Mouse (Mus musculus) spleen, adult 18-20 months (tissue): ENCODE measurements around the gene 5330417H12Rik.

ENCODE experiments used
- DNase-seq, 2 experiments: peaks; one replicate each; pipeline ENCODE4 v3.0.0; 2022; ENCODE audit warnings: mixed read lengths in 2 of 2

5330417H12Rik gene

GRCm38 (mm10) chr7:107625061-107625460 is at the start of gene 5330417H12Rik:
TSS of gene 5330417H12Rik (minus strand) at chr7:107625161.
- no peak for DNase-seq

DNA sequence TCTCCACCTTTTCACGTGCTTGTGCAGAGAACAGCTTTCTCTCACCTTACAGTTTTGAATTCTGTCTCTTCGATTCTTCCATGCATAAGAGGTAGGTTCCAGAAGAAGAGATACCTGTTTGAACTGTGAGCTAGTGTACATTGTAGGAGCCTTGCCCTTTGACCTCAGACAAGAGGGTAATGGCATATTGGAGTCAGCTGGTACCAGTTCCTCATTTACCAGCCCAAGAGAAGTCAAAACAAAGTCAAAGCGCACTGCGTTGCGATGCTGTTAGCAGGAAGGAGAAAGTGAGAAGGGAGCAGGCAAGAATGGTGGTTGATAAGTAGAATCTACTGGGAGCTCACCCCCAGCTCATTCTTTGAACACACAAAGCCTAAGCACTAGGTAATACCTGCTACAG is 43.6 kb upstream of the 5330417H12Rik start:
- DNase-seq: no peak

- no peak for DNase-seq
Observed at GRCm38 (mm10) chr7:107666262-107666902, 41.4 kb upstream of the 5330417H12Rik start.

- no peak for DNase-seq
Observed at GRCm38 (mm10) chr7:107665586-107666261, 40.8 kb upstream of the 5330417H12Rik start.

DNA sequence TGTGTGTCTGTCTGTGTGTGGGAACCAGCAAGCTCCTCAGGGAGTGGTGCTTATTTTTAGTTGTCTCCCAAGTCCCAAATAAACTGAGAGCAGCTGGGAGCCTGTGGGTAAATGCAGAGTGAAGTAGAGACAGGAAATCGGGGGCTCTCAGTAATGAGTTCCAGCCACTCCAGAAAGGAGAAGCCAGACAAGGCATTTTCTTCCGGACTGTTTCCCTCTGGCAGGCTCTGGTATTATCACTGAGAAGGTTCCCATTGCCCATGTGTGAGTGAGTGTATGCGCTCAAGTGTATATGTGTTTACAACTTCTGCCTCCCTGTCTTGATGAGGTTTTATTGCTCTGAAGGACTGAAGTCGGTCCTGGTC is 40.2 kb upstream of the 5330417H12Rik start:
- DNase-seq: no peak

DNA sequence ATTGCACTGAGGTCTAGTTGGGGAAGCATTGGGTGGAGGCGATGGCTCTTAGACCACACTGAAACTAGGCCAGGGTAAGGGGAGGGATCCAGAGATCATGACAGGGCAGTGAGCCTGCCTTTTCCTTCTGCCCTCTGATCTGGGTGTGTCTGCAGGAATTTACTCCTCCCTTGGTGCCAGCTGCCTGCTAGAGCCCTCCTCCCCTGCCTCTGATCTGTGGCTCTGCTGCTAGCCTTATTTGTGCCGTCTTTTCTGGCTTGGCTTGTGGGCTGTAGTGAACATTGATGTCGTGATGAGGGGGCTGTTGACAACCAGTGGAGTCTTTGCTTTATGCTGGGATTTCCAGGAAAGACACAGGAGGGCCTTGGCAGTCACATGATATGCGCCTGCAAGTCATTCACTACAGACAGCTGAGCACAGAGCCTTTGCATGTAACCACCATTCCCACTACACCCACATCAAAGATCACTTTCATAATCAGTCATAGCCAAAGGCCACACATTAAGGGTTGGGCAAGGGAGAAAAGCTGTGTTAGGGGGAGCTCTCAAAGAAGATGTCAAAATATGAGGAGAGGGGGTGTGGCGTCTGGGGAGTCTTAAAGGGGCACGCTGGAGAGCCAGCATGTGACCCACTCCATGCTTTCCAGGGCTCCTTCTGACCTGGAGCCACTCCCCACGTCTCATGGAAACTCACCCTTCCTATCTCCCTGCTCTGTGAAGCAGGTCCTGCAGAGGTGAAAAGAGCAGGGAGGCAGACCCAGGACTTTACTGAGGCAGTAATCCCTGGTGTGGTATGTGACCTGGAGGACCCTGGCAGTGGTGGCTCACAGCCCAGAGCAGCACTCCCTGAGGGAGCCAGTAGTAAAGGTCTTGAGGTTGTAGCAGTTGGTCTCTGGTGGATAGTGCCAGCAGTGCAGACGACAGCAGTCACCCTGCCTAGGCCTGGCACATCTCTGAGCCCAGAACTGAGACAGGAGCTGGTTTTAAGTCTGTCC is 39.4 kb upstream of the 5330417H12Rik start:
- no peak for DNase-seq

DNA sequence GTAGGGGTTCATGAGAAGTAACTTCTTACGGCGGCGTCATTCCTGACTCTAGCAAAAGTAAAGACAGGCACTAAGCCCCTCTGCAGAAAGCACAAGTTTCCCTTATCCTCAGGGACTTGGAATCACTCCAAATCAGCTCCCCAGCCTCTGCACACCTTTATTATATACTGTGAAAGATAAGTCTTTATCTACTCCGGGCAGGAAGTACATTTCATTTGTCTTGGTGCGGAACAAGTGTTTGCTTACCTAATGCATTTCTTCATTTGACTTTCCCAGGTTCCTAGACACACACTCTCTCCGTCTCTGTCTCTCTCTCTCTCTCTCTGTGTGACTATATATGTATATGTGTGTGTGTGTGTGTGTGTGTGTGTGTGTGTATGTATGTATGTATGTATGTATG is 38.7 kb upstream of the 5330417H12Rik start:
- no peak for DNase-seq

DNA sequence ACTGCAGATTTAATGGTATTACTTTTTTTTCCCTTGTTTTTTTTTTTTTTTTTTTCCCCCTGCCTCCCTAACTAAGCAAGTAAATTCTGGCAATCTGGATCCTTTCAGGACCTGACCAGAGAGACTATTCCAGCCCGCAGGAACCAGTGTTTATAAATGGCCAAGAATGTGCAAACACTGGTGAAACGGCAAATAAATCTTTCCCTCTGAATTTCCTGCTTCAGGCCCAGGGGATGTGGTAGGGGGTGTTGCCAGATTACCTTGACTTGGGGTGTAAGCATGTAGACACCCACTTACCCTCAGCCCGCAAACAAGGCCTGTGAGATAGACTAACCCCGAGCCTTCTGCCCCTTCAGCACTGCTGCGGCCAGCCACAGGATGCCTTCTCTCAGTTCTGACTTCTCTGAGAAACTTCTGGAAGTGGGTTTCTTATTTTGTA is 36.9 kb upstream of the 5330417H12Rik start:
- no peak for DNase-seq

- DNase-seq: peak in 1 of 2 experiments; percentile 61
Observed at GRCm38 (mm10) chr7:107661189-107661842, 36.4 kb upstream of the 5330417H12Rik start.

DNA sequence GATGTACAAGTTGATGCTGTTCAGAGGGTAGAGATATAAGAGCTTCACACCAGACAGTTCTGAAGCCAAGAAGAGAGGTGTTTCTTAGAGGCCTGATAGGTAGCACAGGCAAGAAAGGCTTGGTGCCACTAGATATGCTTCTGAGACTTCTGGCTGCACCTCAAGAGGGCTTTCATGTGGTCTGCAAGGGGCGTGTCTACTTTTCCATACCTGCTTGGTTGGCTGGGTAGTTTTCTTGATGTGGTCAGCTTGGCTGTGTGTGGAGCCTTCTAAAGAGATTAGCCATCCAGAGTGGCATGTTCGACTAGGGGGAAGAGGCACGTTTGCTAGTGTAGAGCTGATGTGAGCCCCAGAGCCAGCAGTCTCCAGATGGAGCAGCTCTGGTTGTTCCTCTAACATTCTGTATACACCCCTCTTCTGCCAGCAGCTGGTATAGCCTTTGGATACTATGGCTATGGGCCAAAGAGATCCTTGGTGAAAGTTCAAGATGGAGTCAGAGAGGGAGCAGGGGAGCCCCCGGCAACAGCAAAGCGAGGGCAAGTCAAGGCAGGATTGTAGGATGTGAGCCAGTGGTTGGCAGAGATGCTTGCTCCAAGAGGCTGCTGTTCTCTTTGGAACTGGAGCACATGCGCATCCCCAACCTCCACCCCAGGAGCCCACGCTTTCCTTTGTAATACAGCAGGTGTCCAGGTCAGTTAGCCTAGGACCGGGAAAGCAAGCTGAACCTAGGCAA is 34.4 kb upstream of the 5330417H12Rik start:
- DNase-seq: no peak

DNA sequence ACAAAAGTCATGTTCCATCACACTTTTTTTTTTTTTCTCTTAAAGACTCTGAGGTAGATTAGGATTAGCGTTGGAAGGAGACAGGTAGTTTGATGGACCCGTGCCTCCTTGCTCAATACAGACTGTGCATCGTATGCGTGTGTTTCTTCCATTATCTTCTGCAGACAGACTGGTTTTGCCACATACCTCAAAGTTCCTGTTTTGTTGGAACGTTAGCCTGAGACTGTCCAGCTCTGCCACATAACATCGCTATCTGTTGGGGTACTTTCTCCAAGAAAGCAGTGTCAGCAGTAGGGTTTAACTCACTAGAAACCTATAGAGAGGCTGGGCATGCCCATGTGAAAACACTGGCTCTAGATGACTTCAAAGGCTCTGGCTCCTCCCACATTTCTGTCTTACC is 31.5 kb upstream of the 5330417H12Rik start:
- DNase-seq: no peak

GRCm38 (mm10) chr7:107651821-107652220 is 26.9 kb upstream of the 5330417H12Rik start:
- DNase-seq: no peak

DNA sequence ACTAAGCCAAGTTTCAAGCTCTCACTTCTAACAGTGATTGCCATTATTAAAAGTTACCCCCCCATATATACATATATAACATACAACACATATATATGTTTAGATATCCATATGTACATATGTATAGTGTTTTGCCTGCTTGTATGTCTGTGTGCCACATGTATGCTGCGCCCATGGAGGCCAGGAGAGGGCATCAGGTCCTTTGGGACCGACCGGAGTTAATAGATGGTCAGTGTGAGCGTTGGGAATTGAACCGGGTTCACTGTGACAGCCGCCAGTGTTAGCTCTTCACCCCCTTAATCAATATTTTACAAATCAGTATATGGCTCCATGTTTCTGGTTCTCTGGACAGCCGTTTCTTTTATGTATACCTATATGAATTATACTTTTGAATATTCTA is 25.0 kb upstream of the 5330417H12Rik start:
- DNase-seq: no peak

- DNase-seq: no peak
Observed at GRCm38 (mm10) chr7:107648937-107649688, 24.2 kb upstream of the 5330417H12Rik start.

GRCm38 (mm10) chr7:107644987-107645386 is 20.0 kb upstream of the 5330417H12Rik start:
- DNase-seq: no peak

GRCm38 (mm10) chr7:107642586-107643275 is 17.8 kb upstream of the 5330417H12Rik start:
- DNase-seq: no peak

DNA sequence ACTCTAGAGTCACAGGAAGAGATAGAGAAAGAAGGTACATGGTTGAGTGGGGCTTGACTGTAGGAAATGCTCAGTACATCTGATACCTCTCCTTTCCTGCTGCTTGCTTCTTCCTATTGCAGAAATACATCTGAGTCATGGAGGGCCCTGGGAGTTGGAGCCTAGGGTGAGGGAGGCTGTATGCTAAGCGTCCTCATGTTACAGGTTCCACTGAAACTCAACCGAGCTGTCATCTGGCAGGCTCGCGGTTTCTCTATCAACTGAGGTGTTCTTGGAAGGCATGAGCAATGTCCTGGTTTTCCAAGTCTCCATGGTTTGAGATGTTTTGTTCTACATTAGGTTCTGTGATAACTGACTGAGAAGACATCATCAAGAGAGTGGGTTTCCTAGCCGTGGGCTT is 13.1 kb upstream of the 5330417H12Rik start:
- DNase-seq: no peak

DNA sequence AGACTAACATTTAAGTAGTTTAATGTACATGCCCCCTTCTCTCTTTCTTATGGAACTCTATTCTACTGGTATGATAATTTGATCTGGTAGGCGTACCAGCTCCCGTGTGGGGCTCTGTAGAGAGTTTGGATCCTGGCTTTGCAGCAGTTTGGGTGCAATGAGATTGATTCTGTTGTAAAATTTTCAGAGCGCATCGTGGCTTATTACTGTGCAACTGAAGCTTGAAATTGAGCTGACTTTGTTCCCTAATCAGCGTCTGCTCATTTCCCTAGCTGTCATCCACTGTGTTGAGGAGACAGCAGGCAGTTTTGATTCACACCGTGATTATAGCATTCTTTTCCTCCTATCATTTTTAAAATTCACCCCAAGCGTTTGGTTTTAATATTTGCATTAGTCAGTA is 12.4 kb upstream of the 5330417H12Rik start:
- DNase-seq: no peak

DNA sequence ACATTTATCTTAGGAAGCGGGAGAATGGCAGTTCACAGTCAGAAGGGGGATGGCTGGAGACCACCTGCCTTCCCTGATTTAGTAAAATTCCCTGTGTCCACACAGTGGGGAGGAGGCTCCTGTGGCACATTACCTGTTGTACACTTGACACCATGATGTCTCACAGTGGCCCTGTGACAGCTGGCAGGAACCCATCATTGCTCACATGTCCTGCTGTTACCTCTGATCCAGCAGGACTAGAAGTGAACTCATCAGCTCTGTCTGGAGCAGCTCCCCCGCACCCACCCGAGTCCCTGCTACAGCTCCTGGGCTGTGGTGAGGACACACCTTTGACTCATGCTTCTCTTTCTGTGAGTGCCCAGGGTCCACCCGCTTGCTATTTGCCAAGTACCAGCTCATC is 8.2 kb upstream of the 5330417H12Rik start:
- DNase-seq: no peak

GRCm38 (mm10) chr7:107628383-107628782 is 3.4 kb upstream of the 5330417H12Rik start:
- DNase-seq: no peak

- DNase-seq: no peak
Observed at GRCm38 (mm10) chr7:107625781-107626180, 820 bp upstream of the 5330417H12Rik start.
